Mouse (Mus musculus): Measurements from ENCODE around the gene Gpr55.

Gene Gpr55

DNA sequence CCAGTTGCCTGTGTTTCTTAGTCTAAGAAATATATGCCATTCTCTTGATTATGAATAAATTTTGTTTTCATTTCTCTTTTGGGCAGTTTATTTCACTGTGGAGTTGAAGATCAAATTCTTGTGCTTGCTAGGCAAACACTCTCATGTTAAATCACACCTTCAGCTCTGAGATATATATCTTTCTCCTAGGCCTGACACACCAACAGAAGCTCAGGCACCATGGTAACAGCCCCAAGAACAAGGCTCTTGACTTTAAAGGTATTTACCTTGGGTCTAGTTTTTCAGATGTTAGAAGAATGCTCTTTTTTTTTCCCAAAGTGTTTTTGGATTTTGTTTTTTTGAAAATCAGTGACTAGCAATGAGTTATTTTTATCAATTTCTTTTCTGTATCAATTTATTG lies 44.9 kb downstream of the Gpr55 start:
- no peak for DNase-seq

DNA sequence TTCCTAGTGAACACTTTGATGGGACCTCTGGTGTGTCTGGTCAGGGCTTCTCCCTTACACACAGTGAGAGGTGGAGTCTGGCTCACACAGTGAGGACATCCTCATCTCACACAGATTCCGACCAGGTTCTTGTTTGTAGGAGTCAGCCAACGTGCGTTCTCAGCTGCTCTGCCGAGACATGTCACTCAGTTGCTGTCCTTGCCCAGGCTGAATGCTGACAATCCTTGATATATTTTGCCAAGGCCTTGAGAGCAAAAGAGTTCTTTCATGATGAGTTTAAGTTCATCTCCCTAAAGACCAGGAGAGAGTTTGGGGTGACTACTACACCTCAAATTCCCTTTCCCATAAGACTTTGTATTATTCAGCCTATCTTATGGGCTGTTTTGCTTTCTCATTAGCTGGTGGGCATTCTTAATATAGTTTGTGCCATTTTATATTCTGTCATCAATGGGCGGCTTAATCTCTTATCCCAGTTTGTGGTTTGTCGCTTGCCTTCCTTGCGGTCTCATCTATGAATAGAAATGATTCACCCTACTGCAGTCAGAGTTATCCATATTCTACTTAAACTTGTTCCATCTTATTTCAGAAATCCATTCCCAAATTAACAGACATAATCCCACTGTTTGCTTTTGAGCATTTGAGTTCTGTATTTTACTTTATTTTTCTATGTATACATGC lies 47.6 kb downstream of the Gpr55 start:
- no peak for DNase-seq

DNA sequence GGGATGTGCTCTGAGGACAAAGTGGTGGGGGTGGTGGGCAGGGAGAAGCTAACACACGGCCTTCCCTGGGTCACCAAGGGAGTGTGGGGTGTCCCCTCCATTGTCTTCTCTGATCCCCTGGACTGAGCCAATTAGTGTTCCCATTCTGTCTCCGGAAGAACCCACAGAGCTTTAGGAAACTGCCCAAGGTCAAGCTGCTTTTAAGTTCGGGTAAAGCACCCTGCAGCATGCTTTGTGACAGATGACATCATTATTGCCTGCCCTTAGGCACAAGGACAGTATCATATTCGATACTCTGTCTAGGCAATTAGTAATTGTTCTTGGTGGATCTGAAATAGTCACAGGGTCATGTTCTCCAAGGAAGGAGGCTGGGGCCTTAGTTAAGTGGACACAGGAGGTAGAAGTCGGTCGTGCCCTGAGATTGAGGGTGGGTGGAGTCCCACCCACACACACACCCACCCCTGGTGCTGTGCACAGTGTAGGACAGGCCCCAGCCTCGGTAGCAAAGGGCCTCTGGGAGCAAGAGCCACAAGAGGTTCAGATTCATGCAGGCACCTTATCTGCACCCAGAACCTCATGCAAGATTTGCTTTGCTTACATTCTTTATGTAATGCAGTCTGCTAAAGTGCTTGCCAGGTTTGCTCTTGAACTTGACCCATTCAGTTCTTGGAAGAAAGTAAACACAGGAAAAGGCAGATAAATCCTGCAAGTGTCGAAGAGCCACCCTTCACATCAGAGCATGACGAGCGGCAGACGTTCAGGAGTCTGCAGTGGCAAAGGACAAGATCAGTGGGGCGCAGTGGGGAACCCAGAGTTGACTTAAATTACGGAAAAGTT lies 51.8 kb downstream of the Gpr55 start:
- DNase-seq, result no peak

DNA sequence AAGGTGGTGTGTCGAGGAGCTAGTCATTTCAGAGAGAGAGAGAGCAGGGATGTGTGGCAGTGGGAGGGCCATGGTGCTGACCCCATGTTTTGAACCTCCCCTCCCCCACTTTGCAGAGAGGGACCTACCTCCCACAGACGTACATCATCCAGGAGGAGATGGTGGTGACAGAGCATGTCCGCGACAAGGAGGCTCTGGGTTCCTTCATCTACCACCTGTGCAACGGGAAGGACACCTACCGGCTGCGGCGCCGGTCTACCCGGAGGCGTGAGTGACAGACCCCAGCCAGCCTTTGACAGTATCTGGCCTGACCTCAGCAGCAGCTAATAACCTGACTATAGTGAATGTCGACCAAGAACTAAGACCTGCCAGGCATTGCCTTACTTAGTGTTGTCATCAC lies 53.9 kb downstream of the Gpr55 start:
- DNase-seq, result no peak

DNA sequence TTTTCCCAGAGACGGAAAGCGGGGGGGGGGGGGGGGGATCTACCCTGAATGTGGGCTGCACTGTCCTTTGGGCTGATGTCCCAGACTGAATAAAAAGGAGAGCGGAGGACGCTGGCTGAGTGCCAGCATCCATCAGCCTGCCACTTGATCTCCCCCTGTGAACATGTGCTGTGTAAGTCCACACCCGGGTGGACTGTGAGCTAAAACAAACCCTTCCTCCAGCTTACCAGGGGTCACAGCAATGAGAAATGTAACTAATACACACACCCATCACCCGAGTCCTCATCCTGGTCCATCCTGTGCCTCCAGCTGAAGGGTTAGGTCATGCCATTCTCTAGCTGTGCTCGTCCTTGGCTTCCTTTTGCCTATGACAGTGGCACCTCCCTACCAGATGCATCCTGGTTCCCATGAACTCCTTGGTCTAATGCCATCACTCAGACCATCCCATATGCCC lies 58.7 kb downstream of the Gpr55 start:
- peak; percentile 69 for DNase-seq

DNA sequence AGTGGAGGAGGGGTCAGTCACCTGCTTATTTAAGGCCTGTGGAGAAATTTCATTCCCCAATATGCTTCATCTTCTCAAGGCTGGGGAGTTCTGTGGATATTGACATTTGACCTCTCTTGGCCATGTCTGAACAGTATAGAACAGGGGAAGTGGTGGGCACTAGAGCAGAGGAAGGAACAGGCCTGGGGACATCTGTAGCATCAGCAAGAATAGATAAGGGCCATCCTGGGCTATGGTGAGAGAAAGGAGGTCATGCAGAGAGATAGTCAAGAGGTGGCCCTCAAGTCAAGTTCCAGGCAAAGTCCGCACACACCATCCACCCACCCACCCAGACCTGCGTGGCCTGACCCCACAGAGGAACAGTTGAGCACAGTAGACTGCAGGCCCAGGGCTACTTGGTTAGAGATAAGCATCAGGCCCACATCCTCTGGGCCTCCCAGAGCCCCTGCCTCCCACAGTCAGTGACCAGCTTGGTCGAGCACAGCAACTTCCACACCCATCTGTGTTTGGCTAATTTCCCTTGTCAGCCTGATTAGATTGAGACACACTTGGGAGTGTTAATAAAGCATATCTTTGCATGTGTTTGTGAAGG lies 59.2 kb downstream of the Gpr55 start:
- DNase-seq, result no peak

DNA sequence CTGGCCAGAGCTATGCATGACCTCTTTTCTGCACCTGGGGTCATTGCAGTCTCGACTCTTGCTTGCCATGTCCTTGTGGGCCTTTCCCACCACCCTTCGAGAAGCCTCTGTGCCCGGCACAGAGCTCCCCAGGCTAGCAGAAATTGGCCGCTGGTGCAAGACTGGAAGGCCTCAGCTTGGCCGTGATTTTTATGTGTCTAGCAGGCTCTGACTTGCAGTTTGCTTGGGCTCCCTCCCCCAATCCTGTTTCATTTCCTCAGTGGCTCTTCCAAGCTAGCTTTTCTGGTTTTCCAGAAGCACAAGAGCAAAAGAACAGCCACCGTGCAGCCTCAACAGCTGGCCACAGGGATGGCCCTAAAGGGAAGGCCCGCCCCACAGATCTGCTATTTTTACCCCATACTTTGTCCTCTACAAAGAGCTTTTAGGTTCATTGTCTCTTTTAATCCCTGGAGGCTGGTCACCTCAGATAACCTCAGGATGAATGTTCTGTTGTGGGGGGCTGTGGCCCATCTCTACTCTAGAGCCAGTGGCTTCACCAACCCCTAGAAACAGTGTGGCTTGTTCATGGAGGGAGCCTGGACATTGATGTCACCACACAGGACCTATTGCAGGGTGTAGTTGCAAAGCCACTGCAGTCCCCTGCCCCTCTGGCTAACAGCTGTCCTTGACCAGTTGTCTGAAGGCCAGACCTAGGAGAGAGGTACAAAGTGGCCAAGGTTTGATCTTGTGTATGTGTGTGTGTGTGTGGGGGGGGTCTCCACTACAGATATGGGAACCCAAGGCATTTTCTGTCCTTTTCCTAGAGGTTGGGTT lies 60.1 kb downstream of the Gpr55 start:
- no peak for DNase-seq

DNA sequence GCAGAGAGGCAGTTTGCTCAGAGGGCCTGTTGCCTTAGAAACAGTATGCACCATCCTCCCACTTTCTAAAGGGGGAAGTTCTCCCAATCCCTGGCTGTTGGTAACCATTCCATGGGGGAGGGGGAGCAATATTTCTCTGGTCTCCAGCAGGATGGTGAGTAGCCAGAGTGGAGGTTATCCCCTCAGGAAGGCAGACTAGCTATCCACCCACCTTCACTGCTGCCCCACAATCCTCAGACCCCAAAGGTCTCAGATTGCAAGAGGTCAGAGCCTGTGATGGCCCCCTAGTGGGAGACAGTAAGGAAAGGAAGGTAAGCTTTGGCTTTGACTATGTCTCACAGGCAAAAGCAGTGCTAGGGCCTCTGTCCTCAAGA lies 61.4 kb downstream of the Gpr55 start:
- no peak for DNase-seq

DNA sequence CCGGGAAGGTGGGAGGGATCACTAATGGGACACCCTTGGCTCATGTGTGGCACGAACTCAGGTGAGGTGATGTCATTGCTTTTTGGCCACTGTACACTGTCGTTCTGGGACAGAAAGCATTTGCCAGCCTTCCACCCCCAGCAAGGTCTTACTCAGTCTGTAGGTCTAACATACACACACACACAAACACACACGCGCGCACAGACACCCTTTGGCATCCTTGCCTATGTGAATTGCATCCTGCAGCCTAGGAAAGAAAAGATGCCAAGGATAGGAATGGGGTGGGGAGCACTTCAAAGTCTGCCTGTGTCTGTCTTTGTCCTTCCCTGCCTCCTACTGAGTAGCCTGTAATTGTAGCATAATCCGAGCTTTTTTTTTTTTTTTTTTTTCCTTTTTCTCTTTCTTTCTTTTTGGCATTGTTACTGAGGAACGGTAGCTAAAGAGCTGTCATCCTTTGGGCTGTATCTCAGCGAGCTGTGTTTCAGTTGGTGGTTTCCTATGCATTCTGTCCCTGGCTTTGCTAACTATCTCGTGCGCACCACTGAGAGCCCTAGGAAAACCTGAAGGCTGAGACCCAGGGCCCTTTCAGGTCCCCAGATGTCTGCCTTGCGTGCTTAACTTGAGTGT lies 61.9 kb downstream of the Gpr55 start:
- DNase-seq, result no peak

DNA sequence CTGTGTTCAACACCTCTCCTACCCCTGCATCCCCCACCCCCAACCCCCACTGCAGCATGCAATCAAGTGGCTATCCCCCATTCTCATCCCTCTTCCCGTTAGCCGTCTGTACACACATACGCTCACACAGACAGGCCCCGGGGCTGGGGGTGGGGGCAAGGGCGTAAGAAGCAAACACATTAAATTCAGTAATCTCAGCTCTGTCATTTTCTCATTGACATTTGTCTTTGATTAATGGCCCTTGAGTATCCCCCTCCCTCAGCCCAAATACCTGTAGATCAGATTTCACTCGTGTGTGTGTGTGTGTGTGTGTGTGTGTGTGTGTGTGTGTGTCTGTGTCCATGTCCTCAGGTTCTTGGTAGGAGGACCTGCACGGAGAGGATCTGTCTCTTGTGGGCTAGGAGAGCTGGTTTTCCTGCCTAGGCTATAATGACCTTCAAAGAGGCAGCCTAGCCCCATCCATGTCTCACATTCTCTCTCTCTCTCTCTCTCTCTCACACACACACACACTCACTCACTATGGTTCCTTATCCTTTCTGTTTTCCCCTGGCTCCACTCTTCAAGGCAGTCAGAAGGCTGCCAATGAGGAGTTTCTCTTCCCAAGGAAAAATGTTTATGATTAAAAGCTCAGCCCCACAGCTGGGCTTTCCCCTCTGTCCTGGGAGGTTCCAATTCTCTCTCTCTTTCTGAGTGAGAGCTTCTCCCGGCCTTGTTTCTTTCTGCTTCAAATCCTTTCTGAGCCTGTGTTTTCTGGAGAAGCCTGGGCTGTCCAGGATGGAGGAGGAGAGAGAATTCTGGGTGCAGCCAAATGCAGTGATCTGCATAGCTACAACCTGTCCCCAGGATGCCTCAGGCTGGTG lies 62.7 kb downstream of the Gpr55 start:
- no peak for DNase-seq

DNA sequence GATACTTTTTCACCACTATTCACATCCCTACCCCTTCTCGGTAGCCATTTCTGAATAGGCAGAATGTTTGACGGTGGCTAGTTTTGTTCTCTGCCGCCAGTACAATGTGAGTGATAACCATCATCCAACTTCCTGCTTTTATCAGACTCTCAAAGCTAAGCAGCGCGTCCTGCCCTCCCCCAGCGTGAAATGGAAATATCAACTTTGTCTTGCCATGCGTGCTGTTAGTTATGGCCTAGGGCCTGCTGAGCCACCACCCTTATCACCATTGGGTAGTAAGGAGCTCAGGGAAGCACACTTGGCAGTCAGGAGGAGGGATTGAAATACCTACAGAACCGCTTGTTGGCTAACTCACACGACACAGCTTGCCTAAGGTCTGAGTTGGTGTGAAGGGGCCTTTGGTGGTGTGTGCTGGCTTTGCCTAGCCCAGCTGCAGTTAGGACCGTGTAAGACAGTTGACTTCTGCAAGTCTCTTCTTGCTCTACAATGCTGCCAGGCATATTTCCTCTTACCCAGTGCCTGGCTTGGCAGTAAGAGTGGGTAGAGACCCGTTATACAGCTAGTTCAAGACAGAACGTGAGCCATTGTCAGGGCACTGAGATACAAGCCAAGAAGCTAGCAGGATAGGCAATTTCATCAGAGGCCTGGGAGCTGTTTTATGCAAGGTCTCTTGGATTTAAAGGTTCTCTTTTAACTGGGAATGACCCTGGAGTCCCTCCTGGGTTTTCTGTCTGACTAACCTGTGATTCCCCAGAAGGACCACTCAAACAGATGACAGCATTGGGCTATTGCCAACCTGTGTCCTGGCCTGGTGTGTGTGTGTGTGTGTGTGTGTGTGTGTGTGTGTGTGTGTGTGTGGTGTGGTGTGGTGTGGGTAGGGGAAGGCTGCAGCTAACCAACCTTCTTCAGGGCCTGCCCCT lies 63.8 kb downstream of the Gpr55 start:
- no peak for DNase-seq

DNA sequence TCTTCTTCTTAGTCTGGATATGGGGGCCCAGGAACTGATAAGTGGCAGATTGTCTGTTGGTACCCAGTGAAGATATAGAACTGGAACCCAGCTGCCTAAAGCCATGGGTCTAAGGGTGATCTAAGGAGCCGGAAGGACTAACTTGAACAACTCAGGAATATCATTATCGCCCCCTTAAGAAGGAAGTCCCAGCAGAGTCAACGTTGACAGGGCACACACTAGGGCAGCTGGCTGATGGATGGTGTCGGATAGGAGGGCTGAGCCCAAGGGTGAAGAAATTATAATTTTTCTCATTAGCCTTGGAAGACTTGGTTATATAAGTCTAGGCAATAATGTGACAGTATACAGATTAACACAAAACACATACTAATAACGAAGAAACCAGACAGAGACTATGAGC lies 64.7 kb downstream of the Gpr55 start:
- no peak for DNase-seq

DNA sequence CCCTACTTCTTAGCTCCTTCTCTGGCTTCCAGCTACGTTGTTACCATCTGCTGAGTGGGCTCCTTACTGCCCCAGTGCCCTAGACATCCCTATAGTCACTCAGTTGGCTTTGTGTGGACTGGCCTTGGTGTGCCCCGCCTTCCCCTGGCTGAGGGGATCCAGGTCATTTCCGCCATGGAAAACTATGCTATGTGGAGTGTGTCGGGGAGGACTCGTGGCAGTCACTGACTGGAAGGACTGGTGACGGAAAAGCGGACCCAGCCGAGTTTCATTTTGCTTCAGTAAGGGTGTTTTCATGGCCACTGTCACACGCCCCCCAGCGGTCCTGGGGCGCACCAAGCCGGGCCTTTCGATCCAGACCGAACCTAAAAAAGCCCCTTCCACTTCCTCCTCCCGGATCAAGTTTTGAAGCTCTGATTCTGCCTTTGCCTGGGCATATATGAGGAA lies 65.4 kb downstream of the Gpr55 start:
- DNase-seq, result peak; percentile 78

DNA sequence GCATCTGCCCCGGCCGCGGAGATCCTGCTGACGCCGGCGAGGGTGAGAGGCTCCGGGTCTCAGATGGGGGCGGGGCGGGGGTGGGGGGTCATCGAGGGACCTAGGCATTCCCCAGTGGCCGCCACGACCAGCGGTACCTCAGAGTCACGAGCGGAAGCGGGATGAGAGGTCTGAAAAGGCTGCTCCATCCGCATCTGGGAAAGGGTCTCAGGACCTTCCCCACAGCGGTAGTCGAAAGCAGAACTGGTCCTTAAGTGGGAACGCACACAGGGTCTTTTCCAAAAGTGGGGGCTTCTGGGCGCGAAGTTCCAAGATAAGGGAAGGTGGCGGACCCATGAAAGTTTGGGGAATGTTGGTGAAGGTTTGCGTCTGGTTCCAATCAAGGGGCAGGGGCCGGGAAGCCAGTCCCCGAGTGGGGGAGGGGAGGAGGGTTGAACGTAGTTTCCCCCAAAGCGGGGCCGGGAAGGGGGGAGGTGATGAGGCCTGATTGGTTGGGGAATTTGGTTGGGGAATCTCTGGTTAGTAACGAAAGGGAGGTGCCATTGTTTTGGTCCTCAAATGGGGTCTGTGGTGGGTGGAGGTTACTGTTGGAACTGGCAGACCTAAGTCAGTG lies 66.0 kb downstream of the Gpr55 start:
- peak; percentile 48 for DNase-seq

DNA sequence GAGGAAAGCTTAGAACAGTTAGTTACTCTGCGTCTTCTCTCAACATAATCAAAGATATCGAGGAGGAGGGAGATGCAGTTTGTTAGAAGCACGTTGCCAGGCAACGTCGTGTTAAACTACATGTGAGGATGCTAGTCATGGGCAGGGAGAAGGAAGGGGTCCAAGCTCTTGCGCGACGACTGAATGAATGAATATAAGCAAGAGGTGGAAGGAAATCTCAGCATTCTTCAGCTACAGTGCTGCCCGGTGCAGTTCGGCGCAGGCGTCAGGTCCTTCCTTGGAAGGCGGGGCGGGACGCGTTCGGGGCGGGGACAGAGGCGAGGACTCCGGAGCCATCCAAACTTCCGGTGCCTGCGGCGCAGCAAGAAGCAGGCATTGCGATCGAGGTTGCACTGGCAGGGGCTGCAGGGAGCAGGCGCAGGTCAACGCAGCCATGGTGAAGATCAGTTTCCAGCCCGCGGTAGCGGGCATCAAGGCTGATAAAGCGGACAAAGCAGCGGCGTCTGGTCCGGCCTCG lies 66.5 kb downstream of the Gpr55 start, which contains the start of gene Itm2c:
Gene Itm2c (plus strand): TSS at position 51 of the 517 bp plus-strand sequence.
- peak; percentile 91 for DNase-seq
